Mouse (Mus musculus) olfactory bulb, adult 2 months (tissue): Measurements from ENCODE around the gene Ccdc6. TPM values are rescaled to one million over a fixed set of nuclear protein-coding genes. Genes with fewer than 3 reads are reported as not detected.
A peak's percentile ranks its signal among the peaks of the same experiment; 100 is the strongest.

Source experiments
- H3K27ac ChIP-seq: fragments of 200-500 bp; 2 replicates; pipeline ENCODE4 v1.5.1; 2012; ENCODE audit warnings: low read depth, low read length; ENCODE audit not compliant: insufficient read depth
- H3K4me1 ChIP-seq: fragments of 200-500 bp; 2 replicates; pipeline ENCODE4 v1.6.1; 2012; ENCODE audit warnings: low read length; ENCODE audit not compliant: control insufficient read depth, insufficient read depth
- H3K4me3 ChIP-seq: fragments of 200-500 bp; 2 replicates; pipeline ENCODE4 v1.5.1; 2012; ENCODE audit warnings: mild to moderate bottlenecking, low read depth, low read length, moderate library complexity; ENCODE audit not compliant: insufficient read depth
- CTCF ChIP-seq: fragments of 200-500 bp; IDR thresholded peaks from 2 replicates; pipeline ENCODE4 v1.5.1; 2012; ENCODE audit warnings: low read depth, mild to moderate bottlenecking, low read length, moderate library complexity; ENCODE audit not compliant: insufficient read depth
- POLR2A ChIP-seq: fragments of 200-500 bp; IDR thresholded peaks from 2 replicates; pipeline ENCODE4 v1.6.1; 2012; ENCODE audit warnings: mild to moderate bottlenecking, low read depth, low read length, moderate library complexity; ENCODE audit not compliant: insufficient read depth
- WGBS: fragments of 180-500 bp; shearing (Covaris S2); methylation state at CpG from one replicate; pipeline ENCODE4 v1.1.7; 2018; 5-methylcytosine and 5-hydroxymethylcytosine counted together
- polyA plus RNA-seq: library from polyadenylated mRNA; stranded (reverse); fragments of >200 nt; gene quantifications from 2 replicates; pipeline ENCODE4 v1.2.4, GENCODE M21; 2012; ENCODE audit warnings: low replicate concordance; ENCODE audit not compliant: missing spikeins, insufficient read depth, insufficient read length

The Ccdc6 gene
- polyA plus RNA-seq, 1 experiment, result not detected

- WGBS, result 54% methylated on average over 7 of the region's 7 CpGs
- TF ChIP-seq POLR2A (no peak), CTCF (no peak)
- H3K4me1 ChIP-seq, result peaks cover 7% of the 10 kb centered on the region
These were observed 52.2 kb downstream of the Ccdc6 start for GRCm38 (mm10) chr10:70149093-70149492.

GRCm38 (mm10) chr10:70150301-70150700, 53.4 kb downstream of the Ccdc6 start:
- Histone ChIP-seq H3K27ac (no peak overlapping the region), H3K4me3 (no peak overlapping the region), H3K4me1 (peaks cover 10% of the 10 kb centered on the region)
- 68% methylated on average over 4 of the region's 4 CpGs for WGBS
- no peak for TF ChIP-seq CTCF

More at GRCm38 (mm10) chr10:70149093-70149492, 52.2 kb downstream of the Ccdc6 start:
- H3K4me3 ChIP-seq, result no peak overlapping the region
- H3K27ac ChIP-seq, result no peak overlapping the region

- TF ChIP-seq POLR2A, result no peak
- TF ChIP-seq CTCF, result no peak
- no peak overlapping the region for H3K27ac ChIP-seq
- WGBS, result 91% methylated on average over 10 of the region's 10 CpGs
- no peak overlapping the region for H3K4me3 ChIP-seq
- peaks cover 10% of the 10 kb centered on the region for H3K4me1 ChIP-seq
These were observed 54.2 kb downstream of the Ccdc6 start for GRCm38 (mm10) chr10:70151171-70151570.

GRCm38 (mm10) chr10:70152190-70152743, 55.3 kb downstream of the Ccdc6 start:
- WGBS, result 86% methylated on average over 12 of the region's 12 CpGs
- TF ChIP-seq POLR2A (no peak), CTCF (no peak)
- H3K4me1 ChIP-seq, result peaks cover 10% of the 10 kb centered on the region
- no peak overlapping the region for H3K27ac ChIP-seq
- no peak overlapping the region for H3K4me3 ChIP-seq

DNA sequence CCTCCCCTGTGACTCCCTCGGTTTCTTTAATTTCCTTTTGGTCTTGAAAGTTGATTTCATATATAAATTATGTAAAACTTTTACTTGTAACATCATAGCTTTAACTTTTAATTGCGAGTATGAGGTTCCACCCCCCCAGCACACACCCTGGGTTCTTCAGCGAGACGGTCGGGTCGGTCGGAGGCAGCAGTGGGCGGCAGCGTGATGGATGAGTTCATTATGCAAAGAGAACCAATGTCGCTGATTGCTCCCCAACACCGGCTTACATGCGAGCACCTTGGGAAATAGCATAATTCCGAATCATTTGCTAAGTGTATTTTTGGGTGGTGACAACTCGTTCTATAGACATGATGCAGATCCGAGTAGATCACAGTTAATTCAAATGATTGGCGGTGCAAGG, 56.9 kb downstream of the Ccdc6 start:
- Histone ChIP-seq H3K4me3 (no peak overlapping the region), H3K4me1 (peaks cover 10% of the 10 kb centered on the region), H3K27ac (no peak overlapping the region)
- TF ChIP-seq POLR2A, result no peak
- 90% methylated on average over 16 of the region's 16 CpGs for WGBS

DNA sequence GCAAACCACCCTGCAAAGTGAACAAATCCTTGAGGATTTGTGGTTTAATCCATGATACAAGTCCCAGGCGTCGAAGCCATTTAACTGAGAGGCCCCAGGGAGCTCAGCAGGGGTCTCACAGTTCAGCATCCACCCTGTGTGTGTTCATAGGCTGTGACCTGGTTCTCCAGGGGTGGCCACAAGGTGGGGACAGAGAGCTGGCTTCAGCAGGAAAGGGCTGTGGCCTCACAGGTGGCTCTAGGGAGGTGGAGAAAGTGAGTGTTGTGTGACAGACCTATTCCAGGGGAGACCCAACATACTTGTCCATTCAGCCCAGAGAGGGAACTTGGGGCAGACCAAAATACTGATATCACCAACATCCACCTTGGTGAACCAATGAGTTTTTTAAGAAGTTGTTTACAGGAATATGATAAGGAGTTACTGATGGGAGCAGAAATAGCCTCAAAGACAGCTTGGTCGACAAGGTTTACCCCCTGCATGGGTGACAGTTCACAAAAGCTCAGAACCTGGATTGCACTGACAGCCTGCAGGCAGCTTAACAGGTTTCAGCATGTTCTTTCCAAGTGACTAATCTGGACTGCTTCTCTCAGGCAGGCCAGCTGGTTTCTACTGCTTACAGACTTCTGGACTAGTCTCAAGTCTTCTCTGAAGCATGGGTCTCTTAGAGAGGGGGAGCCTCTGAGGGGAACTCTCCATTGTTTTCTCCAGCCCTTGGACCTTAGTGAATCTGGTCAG, 59.7 kb downstream of the Ccdc6 start:
- 77% methylated on average over 3 of the region's 3 CpGs for WGBS
- Histone ChIP-seq H3K27ac (no peak overlapping the region), H3K4me3 (no peak overlapping the region), H3K4me1 (peaks cover 17% of the 10 kb centered on the region)
- TF ChIP-seq CTCF (peak; percentile 32; the same call in 1 of the 2 replicates), POLR2A (no peak)

GRCm38 (mm10) chr10:70159651-70160320, 62.9 kb downstream of the Ccdc6 start:
- no peak overlapping the region for H3K27ac ChIP-seq
- TF ChIP-seq POLR2A (no peak), CTCF (no peak)
- no peak overlapping the region for H3K4me3 ChIP-seq
- 69% methylated on average over 12 of the region's 12 CpGs for WGBS
- peaks cover 15% of the 10 kb centered on the region for H3K4me1 ChIP-seq

- Histone ChIP-seq H3K27ac (no peak overlapping the region), H3K4me1 (peaks cover 21% of the 10 kb centered on the region), H3K4me3 (no peak overlapping the region)
- TF ChIP-seq CTCF (no peak), POLR2A (no peak)
- WGBS, result 92% methylated on average over 12 of the region's 12 CpGs
These were observed 63.9 kb downstream of the Ccdc6 start for GRCm38 (mm10) chr10:70160811-70161210.

DNA sequence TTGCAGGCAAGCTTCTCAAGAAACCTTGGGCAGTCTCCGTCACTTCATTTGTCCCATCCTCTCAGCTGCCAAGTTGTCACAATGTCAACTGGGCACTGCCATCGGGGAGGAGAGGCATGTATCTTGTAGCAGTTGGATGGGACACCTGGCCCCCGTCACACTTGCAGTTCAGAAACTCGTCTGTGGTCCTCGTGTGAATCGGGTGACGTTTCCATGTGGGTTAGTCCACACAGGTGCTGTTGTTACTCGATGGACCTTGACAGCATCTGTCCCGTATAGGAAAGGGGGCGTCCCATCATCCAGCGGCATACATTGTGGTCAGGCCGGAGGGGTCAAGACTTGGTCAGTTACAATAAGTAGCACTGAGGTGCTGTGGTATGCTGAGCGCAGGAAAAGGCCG, 64.6 kb downstream of the Ccdc6 start:
- 95% methylated on average over 14 of the region's 14 CpGs for WGBS
- Histone ChIP-seq H3K27ac (no peak overlapping the region), H3K4me1 (peaks cover 23% of the 10 kb centered on the region), H3K4me3 (no peak overlapping the region)
- TF ChIP-seq CTCF, result no peak
- no peak for TF ChIP-seq POLR2A
